Mouse (Mus musculus) thymus, adult 2 months (tissue): Measurements from ENCODE around the gene Rnf181.

Source experiments
- CTCF ChIP-seq: fragments of 200-500 bp; IDR thresholded peaks from 2 replicates; pipeline ENCODE4 v1.5.1; 2012; ENCODE audit warnings: mild to moderate bottlenecking, control low read depth, low read length, moderate library complexity, borderline replicate concordance; ENCODE audit not compliant: control insufficient read depth, poor library complexity, insufficient read depth; ENCODE audit errors: extremely low read depth
- POLR2A ChIP-seq: fragments of 200-500 bp; IDR thresholded peaks from 2 replicates; pipeline ENCODE4 v1.6.1; 2012; ENCODE audit warnings: mild to moderate bottlenecking, low read length, control low read depth, moderate library complexity; ENCODE audit not compliant: control insufficient read depth, poor library complexity, insufficient read depth; ENCODE audit errors: extremely low read depth

GRCm38 (mm10) chr6:72367460-72367974 lies 761 bp upstream of the Rnf181 start:
- TF ChIP-seq POLR2A (no peak), CTCF (no peak)
